Mouse (Mus musculus) regulatory T cell (primary cell): ENCODE results near the gene Gm37419.

Source experiments
- in situ Hi-C: fragments of 300-600 bp; cut with MboI, MseI; formaldehyde crosslinking; loops from one replicate; pipeline ENCODE4 v1.15.1; 2025; ENCODE audit warnings: high pct_unique_total_duplicates

Gene Gm37419

GRCm38 (mm10) chr16:23988466-23989208 lies at the start of gene Gm37419, which contains the start of gene Bcl6:
Gene Gm37419 (plus strand): TSS chr16:23988482.
Gene Bcl6 (minus strand): TSS chr16:23988852.
- in situ Hi-C loops, result loop anchor here (5.0 kb wide), 2 partner anchors 169 to 229 kb away; no protein-coding TSS in a partner anchor

DNA sequence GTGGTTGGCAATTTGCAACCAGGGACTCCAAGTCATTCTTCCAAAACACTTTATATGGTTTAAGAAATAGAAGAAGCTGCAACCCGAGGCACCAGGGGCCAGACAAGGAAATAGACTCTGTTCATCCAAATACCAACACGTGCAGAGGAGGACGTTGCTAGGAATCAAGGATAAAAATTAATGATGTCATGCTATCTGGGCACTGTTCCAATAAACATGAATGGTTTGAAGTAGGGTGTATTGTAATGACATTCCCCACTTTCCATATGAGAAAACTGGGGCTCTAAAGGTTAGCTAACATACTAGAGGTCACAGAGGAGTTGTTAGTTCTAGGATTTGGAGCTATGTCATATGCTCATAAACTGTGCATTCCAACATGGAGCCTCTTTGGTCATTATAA lies 43.5 kb upstream of the Gm37419 start:
- in situ Hi-C loops, result no loop called here

DNA sequence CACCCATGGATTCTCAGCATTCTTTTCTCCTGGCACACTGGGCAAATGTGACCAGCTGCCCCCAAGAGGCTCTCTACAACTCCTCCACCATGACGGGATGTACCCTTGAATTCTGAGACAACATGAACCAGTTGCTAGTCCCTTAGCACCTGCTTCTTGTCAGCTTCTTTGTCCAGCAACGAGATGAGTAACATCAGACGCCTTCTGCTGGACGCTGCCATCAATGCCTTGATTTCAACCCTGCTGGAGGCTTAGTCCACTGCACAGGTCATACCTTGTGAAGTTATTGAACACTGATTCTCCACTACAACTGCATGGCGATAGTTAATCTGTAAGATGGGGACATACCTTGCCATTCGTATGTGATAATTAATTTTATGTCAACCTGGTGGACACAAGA lies 40.6 kb upstream of the Gm37419 start:
- in situ Hi-C loops, result no loop called here

DNA sequence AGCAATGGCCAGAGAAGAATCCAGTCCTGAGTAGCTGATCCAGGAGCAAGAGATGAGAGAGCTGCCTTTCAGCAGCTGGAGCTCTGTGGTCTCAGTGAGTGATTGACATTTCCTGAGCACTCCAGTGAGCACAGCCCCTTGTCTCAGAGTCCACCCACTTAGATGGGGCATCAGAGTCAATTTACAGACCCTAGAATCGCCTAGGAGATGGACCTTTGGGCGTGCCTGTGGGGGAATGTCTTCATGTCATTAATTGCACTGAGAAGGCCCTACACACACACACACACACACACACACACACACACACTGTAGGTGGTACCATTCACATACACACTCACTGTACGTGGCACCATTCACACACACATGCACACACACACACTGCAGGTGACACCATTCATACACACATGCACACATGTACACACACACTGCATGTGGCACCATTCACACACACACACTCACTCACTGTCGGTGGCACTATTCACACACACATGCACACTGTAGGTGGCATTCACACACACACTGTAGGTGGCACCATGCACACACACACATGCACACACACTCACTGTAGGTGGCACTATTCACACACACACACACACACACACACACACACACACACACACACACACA lies 36.1 kb upstream of the Gm37419 start:
- in situ Hi-C loops, result no loop called here

DNA sequence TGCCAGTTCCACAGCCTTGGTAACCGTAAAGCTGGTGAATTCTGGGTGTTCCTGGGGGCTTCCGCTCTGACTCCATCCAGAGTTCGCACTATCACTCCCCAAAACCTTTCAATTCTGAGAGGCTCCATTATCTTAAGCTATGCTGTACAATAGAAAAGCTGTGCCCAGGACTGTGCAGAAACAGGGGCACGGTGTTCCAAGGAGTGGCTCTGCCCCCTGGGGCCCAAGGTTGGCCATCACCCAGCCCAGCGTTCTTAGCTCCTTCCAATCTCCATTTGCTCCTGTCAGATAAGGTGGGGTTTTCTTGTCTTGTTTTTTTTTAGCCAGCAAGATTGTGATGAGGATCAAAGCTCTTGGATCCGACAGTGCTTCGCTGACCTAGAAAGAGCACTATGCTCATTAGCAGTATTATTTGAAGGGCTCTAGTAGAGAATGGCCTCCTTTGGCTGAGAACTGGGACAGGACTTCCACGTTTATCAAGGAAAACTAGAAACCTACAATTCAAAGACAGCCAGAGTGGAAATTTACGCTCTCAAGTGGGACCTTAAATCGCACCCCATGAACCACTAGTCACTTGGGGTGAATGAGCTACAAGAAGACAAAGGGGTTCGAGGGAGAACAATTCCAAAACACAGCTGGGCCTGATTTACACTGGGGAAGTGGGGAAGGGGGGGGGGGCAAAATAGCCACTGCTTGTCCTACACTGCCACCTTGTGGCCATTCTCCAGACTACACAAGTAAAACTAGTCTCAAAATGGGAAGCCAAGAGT lies 34.9 kb upstream of the Gm37419 start:
- in situ Hi-C loops, result no loop called here

DNA sequence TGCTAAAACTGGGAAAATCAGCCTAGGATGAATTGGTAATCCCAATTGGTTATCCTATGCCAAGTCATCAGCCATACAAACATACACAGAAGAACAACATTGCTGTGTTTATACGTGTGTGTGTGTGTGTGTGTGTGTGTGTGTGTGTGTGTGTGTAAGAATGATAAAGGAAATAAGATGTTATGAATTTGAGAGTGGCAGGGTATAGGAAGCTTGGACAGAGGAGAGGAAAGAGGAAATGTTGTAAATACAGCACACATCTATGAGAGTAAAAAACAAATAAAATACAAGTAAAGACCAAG lies 34.4 kb upstream of the Gm37419 start:
- in situ Hi-C loops, result no loop called here

GRCm38 (mm10) chr16:23958938-23959337 lies 29.3 kb upstream of the Gm37419 start:
- in situ Hi-C loops, result loop anchor here (5.0 kb wide), 1 partner anchor 1388 kb away; no protein-coding TSS in a partner anchor

DNA sequence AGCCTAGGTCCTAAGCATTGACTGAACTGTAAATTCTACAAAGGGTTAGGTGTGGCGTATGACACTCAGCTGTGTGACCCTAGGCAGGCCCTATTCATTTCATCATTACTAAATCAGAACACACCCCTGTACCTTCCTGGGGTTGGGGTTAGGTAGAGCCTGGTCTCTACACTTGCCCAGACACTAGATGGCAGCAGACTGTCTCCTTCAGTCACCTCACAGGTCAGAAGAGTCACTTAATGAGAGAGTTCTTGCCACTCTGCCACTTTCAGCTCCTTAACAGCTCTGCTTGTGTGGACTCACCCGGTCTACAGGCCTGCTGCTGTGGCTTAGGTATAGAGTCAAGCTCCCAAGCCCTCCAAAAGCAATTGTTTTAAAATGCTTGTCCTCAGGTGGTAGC lies 25.9 kb upstream of the Gm37419 start:
- in situ Hi-C loops, result no loop called here

GRCm38 (mm10) chr16:23963896-23964668 lies 24.2 kb upstream of the Gm37419 start:
- in situ Hi-C loops, result no loop called here

- in situ Hi-C loops, result no loop called here
These were observed 23.4 kb upstream of the Gm37419 start for GRCm38 (mm10) chr16:23964706-23965367.

DNA sequence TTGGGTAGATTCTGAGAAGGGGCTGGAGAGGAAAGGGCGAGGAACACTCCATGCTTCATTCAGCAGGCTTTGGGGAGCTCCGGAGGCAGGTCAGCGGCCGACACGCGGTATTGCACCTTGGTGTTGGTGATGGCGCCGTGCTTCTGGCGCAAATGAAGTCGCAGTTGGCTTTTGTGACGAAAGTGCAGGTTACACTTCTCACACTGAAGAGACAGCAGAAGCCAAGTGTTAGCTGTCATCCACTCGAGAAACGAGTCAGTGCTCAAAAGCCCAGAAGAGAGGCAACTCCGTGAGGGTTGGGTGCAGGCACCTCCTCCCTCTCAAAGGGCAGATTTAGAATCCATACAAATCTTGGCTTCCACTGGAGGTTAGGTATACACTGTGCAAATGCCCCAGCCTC lies 22.2 kb upstream of the Gm37419 start:
- in situ Hi-C loops, result no loop called here

GRCm38 (mm10) chr16:23967301-23967700 lies 21.0 kb upstream of the Gm37419 start:
- in situ Hi-C loops, result no loop called here

DNA sequence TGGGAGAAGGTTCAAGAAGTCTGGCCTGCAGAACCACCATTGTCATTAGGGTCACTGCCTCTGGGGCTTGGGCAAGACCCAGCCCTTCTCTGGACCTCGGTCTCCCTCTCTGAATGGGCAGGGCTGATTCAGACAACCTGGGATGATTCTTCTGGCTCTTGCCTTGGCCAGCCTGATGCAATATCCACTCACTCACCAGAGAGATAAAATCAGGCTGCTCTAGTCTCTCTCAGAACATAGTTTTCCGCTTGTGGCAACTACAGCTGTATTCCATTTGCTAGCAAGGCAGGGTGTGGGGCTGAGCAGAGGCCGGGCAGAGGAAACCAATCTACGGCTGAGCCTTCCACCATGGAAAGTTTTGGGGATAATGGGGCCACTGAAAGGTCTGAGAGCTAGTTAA lies 19.4 kb upstream of the Gm37419 start:
- in situ Hi-C loops, result no loop called here

DNA sequence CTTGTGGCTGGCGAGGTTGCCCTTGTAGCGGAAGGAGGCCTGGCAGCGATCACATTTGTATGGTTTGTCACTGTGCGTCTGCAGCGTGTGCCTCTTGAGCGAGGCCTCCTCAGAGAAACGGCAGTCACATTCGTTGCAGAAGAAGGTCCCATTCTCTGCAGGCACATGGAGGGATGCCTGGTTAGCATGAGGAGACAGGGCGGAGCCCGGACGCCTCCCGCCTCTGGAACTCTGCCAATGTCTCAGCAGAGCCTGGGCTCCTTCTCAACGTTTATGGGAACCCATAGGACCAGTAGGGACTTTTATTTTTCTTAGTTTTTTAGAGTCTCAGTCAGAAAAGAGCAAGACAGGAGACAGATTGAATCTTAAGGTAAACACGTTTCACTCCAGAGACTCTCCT lies 18.4 kb upstream of the Gm37419 start:
- in situ Hi-C loops, result no loop called here

DNA sequence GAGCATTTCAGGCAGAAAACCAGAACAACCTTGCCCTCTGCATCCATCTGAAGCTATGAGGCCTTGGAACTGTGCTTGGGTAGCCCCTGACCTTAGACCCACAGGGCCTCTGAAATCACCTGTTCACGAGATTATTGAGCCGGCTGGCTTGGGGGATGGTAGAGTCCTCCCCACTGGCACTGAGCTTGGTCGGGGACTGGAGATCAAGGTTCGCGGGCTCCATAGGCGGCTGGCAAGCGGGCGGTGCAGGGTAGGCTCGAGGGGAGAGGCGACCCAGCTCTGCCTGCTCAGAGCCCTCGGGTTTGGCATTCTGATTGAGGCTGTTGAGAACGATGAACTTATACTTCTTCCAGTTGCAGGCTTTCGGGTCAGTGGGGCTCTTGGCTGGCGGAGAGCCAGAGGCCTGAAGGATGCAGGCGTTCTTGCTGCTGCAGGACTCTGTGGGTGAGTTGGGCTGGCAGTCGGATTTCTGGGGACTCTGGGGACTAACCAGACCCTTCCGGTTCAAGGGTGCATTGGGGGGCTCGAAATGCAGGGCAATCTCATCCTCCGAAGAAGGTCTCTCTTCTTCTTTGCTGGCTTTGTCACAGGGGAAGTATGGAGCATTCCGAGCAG lies 16.0 kb upstream of the Gm37419 start:
- in situ Hi-C loops, result no loop called here

GRCm38 (mm10) chr16:23972901-23973300 lies 15.4 kb upstream of the Gm37419 start:
- in situ Hi-C loops, result no loop called here

DNA sequence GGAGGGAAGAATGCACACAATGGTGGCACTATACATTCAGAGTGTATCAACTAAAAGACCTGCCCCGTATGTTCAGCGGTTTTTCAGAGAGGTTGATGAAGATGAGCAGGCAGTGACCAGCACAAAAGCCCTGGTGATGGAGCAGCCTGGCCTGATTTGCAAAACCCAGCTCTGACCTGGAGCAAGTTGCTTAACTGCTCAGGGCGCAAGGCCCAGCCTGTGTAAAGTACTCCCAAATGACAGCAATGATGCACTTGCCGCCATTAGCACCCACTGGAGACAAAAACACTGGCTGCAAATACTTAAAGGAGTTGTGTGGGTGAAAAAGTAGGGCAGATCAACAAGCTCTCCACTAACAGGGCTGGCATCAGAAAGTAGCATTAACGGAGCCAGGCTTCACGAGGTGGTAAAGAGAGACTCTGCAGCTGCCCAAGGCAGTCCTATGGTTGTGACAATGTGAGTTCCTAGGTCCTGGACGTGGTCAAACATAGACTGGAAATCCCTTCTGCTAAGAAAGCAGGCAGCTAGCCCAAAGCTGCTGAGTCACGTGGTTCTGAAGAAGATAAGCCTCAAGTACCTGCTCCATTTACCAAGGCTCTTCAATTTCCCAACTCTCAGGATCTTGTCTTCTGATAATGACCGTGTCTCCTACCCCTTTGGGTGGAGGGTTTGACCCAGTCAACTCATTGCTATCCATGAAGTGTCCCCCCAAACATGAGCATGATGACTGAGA lies 14.5 kb upstream of the Gm37419 start:
- in situ Hi-C loops, result no loop called here

DNA sequence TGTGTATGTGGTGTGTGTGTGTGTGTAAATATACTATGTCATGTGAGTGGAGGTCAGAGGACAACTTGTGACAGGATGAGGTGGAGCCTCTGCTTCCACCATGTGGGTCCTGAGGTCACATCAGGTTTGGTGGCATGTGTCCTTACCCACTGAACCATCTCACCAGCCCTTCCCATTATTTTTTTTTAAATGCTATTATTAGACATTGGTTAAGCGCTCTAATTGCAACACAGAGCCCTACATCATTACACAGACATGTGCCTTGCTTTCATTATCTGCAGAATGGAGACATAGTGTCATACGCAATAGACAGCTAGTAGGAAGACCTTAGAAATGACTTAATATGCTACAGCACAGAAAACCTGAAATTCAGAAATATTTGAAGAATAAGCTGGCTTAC lies 12.1 kb upstream of the Gm37419 start:
- in situ Hi-C loops, result no loop called here

- in situ Hi-C loops, result no loop called here
These were observed 10.6 kb upstream of the Gm37419 start for GRCm38 (mm10) chr16:23977732-23978131.

- in situ Hi-C loops, result no loop called here
These were observed 9.8 kb upstream of the Gm37419 start for GRCm38 (mm10) chr16:23978495-23978894.
